Mouse (Mus musculus) heart, embryonic 12.5 days (tissue): Measurements from ENCODE around the gene Sec22b. TPM values are rescaled to one million over a fixed set of nuclear protein-coding genes. Genes with fewer than 3 reads are reported as not detected.

Source experiments
- ATAC-seq: fragments of 200-750 bp; cut with Nextera tagmentation; 2 replicates; pipeline ENCODE4 v1.8.0; 2017; ENCODE audit warnings: moderate TSS enrichment, moderate library complexity; ENCODE audit not compliant: insufficient number of reproducible peaks, low FRiP score
- H3K27ac ChIP-seq: fragments of 300-500 bp; sonication (generic); 2 replicates; pipeline ENCODE4 v1.5.1; 2016; ENCODE audit warnings: mild to moderate bottlenecking, moderate library complexity; ENCODE audit not compliant: poor library complexity, severe bottlenecking
- H3K27me3 ChIP-seq: fragments of 300-500 bp; sonication (generic); replicated peaks from 2 replicates; pipeline ENCODE4 v1.6.1; 2016; ENCODE audit warnings: mild to moderate bottlenecking, moderate library complexity
- H3K36me3 ChIP-seq: fragments of 300-500 bp; sonication (generic); 2 replicates; pipeline ENCODE4 v1.6.1; 2016; ENCODE audit warnings: mild to moderate bottlenecking, moderate library complexity
- H3K4me1 ChIP-seq: fragments of 300-500 bp; sonication (generic); replicated peaks from 2 replicates; pipeline ENCODE4 v1.6.1; 2016; ENCODE audit warnings: mild to moderate bottlenecking
- H3K4me2 ChIP-seq: fragments of 300-500 bp; sonication (generic); 2 replicates; pipeline ENCODE4 v1.6.1; 2016; ENCODE audit warnings: mild to moderate bottlenecking, moderate library complexity
- H3K4me3 ChIP-seq: fragments of 300-500 bp; sonication (generic); 2 replicates; pipeline ENCODE4 v1.5.1; 2016; ENCODE audit warnings: mild to moderate bottlenecking
- H3K9ac ChIP-seq: fragments of 300-500 bp; sonication (generic); 2 replicates; pipeline ENCODE4 v1.6.1; 2016; ENCODE audit warnings: mild to moderate bottlenecking, moderate library complexity
- H3K9me3 ChIP-seq: fragments of 300-500 bp; sonication (generic); replicated peaks from 2 replicates; pipeline ENCODE4 v1.6.1; 2016; ENCODE audit warnings: mild to moderate bottlenecking, moderate library complexity
- WGBS: fragments of 180-500 bp; shearing (Covaris S2); methylation state at CpG from one replicate; pipeline ENCODE4 v1.1.7; 2016; 5-methylcytosine and 5-hydroxymethylcytosine counted together
- polyA plus RNA-seq: library from polyadenylated mRNA; unstranded; fragments of >200 nt; fragmentation: Nextera tagmentation; extraction: Ambion mirVana; gene quantifications from 2 replicates; pipeline ENCODE4 v1.2.1, GENCODE M21; 2016

The Sec22b gene
- polyA plus RNA-seq, 1 experiment from 2014 or later = 123 TPM

- Histone ChIP-seq H3K9me3 (no peaks in the 10 kb centered on the region), H3K9ac (0 out of 2 replicates have a peak overlapping the region, but pooled peaks have one; percentile 11), H3K4me1 (peaks cover 26% of the 10 kb centered on the region), H3K4me3 (no peak overlapping the region), H3K27me3 (peaks cover 2% of the 10 kb centered on the region; the same call in 1 of the 2 replicates), H3K27ac (peak overlapping the region; percentile 88), H3K4me2 (peak overlapping the region; percentile 19), H3K36me3 (no peaks in the 10 kb centered on the region)
- no peak for ATAC-seq
- WGBS = 34% methylated on average over 4 of the region's 4 CpGs
These were observed 31.3 kb upstream of the Sec22b start for GRCm38 (mm10) chr3:97869730-97870129.

GRCm38 (mm10) chr3:97874777-97875176, 26.2 kb upstream of the Sec22b start:
- H3K9me3 ChIP-seq = no peaks in the 10 kb centered on the region
- ATAC-seq = no peak
- no peaks in the 10 kb centered on the region for H3K36me3 ChIP-seq
- no peak overlapping the region for H3K4me3 ChIP-seq
- 29% methylated on average over 5 of the region's 5 CpGs for WGBS
- H3K27me3 ChIP-seq = no peaks in the 10 kb centered on the region
- peaks cover 14% of the 10 kb centered on the region for H3K4me1 ChIP-seq
- no peak overlapping the region for H3K4me2 ChIP-seq
- no peak overlapping the region for H3K9ac ChIP-seq
- no peak overlapping the region for H3K27ac ChIP-seq

- WGBS = 51% methylated on average over 8 of the region's 8 CpGs
- ATAC-seq = no peak
- H3K9me3 ChIP-seq = no peaks in the 10 kb centered on the region
These were observed 24.7 kb upstream of the Sec22b start for GRCm38 (mm10) chr3:97876259-97876658.

GRCm38 (mm10) chr3:97879222-97879621, 21.8 kb upstream of the Sec22b start:
- Histone ChIP-seq H3K27me3 (no peaks in the 10 kb centered on the region), H3K4me3 (no peak overlapping the region), H3K9ac (no peak overlapping the region), H3K36me3 (no peaks in the 10 kb centered on the region), H3K4me2 (no peak overlapping the region), H3K9me3 (no peaks in the 10 kb centered on the region), H3K4me1 (peaks cover 14% of the 10 kb centered on the region), H3K27ac (no peak overlapping the region)
- 12% methylated on average over 5 of the region's 5 CpGs for WGBS
- ATAC-seq = no peak

More at GRCm38 (mm10) chr3:97876259-97876658, 24.7 kb upstream of the Sec22b start:
- H3K36me3 ChIP-seq = no peaks in the 10 kb centered on the region
- peaks cover 14% of the 10 kb centered on the region for H3K4me1 ChIP-seq
- H3K27ac ChIP-seq = no peak overlapping the region
- no peak overlapping the region for H3K9ac ChIP-seq
- H3K4me3 ChIP-seq = no peak overlapping the region
- H3K4me2 ChIP-seq = no peak overlapping the region
- no peaks in the 10 kb centered on the region for H3K27me3 ChIP-seq

GRCm38 (mm10) chr3:97881576-97881975, 19.4 kb upstream of the Sec22b start:
- H3K9me3 ChIP-seq = no peaks in the 10 kb centered on the region
- no peak overlapping the region for H3K9ac ChIP-seq
- H3K27ac ChIP-seq = no peak overlapping the region
- 88% methylated on average over 5 of the region's 5 CpGs for whole genome bisulfite sequencing
- H3K27me3 ChIP-seq = no peaks in the 10 kb centered on the region
- H3K4me2 ChIP-seq = no peak overlapping the region
- H3K4me1 ChIP-seq = peaks cover 3% of the 10 kb centered on the region; the same call in 1 of the 2 replicates
- H3K4me3 ChIP-seq = no peak overlapping the region
- H3K36me3 ChIP-seq = no peaks in the 10 kb centered on the region
- ATAC-seq = no peak

- no peaks in the 10 kb centered on the region for H3K9me3 ChIP-seq
- peaks cover 47% of the 10 kb centered on the region for H3K27me3 ChIP-seq
- peaks cover 10% of the 10 kb centered on the region for H3K4me1 ChIP-seq
- 59% methylated on average over 5 of the region's 5 CpGs for WGBS
- H3K36me3 ChIP-seq = no peaks in the 10 kb centered on the region
- H3K4me3 ChIP-seq = no peak overlapping the region; the same call in 1 of the 2 replicates
- H3K9ac ChIP-seq = no peak overlapping the region; the same call in 1 of the 2 replicates
- peak overlapping the region; percentile 95 for H3K4me2 ChIP-seq
- ATAC-seq = no peak
- H3K27ac ChIP-seq = no peak overlapping the region
These were observed 13.2 kb upstream of the Sec22b start for GRCm38 (mm10) chr3:97887785-97888167.

GRCm38 (mm10) chr3:97888168-97888901, 12.7 kb upstream of the Sec22b start, which contains the start of gene Pde4dip:
Gene Pde4dip, minus strand, starts transcription at chr3:97888707.
- peaks cover 47% of the 10 kb centered on the region for H3K27me3 ChIP-seq
- peak within 1 kb of the TSS; percentile 53 for H3K4me3 ChIP-seq
- H3K36me3 ChIP-seq = no peaks in the 10 kb centered on the region
- 2% methylated on average over 44 of the region's 44 CpGs for WGBS
- H3K9ac ChIP-seq = peak within 1 kb of the TSS; percentile 61
- peaks cover 10% of the 10 kb centered on the region for H3K4me1 ChIP-seq
- H3K4me2 ChIP-seq = peak within 1 kb of the TSS; percentile 95
- H3K9me3 ChIP-seq = no peaks in the 10 kb centered on the region
- ATAC-seq = 0 out of 2 replicates have a peak, but pooled peaks have one; percentile 11
- no peak within 1 kb of the TSS for H3K27ac ChIP-seq

GRCm38 (mm10) chr3:97890205-97890604, 10.8 kb upstream of the Sec22b start:
- Histone ChIP-seq H3K4me3 (no peak overlapping the region), H3K9me3 (no peaks in the 10 kb centered on the region; the same call in 1 of the 2 replicates), H3K27me3 (peaks cover 47% of the 10 kb centered on the region), H3K9ac (no peak overlapping the region), H3K27ac (no peak overlapping the region), H3K36me3 (no peaks in the 10 kb centered on the region), H3K4me1 (peaks cover 10% of the 10 kb centered on the region), H3K4me2 (no peak overlapping the region)
- WGBS = 7% methylated on average over 6 of the region's 6 CpGs
- no peak for ATAC-seq

GRCm38 (mm10) chr3:97894695-97895094, 6.3 kb upstream of the Sec22b start:
- no peaks in the 10 kb centered on the region; the same call in 1 of the 2 replicates for H3K9me3 ChIP-seq
- H3K4me1 ChIP-seq = no peaks in the 10 kb centered on the region
- WGBS = 47% methylated on average over 6 of the region's 6 CpGs
- ATAC-seq = no peak
- no peak overlapping the region for H3K4me2 ChIP-seq
- H3K9ac ChIP-seq = no peak overlapping the region
- H3K27ac ChIP-seq = no peak overlapping the region
- no peaks in the 10 kb centered on the region for H3K36me3 ChIP-seq
- peaks cover 23% of the 10 kb centered on the region for H3K27me3 ChIP-seq
- H3K4me3 ChIP-seq = no peak overlapping the region

- Histone ChIP-seq H3K27me3 (no peaks in the 10 kb centered on the region), H3K4me1 (peaks cover 14% of the 10 kb centered on the region), H3K9me3 (no peaks in the 10 kb centered on the region; the same call in 1 of the 2 replicates), H3K4me2 (no peak overlapping the region), H3K36me3 (no peaks in the 10 kb centered on the region), H3K27ac (no peak overlapping the region), H3K4me3 (no peak overlapping the region), H3K9ac (no peak overlapping the region)
- no peak for ATAC-seq
- WGBS = 55% methylated on average over 3 of the region's 3 CpGs
These were observed 2.6 kb upstream of the Sec22b start for GRCm38 (mm10) chr3:97898381-97898780.

- peak overlapping the region; percentile 10; the same call in 1 of the 2 replicates for H3K27ac ChIP-seq
These were observed 596 bp downstream of the Sec22b start for GRCm38 (mm10) chr3:97901586-97901985.

More at GRCm38 (mm10) chr3:97901586-97901985, 596 bp downstream of the Sec22b start:
- Histone ChIP-seq H3K36me3 (no peaks in the 10 kb centered on the region), H3K9ac (peak overlapping the region; percentile 88), H3K9me3 (no peaks in the 10 kb centered on the region), H3K4me2 (peak overlapping the region; percentile 92), H3K4me3 (peak overlapping the region; percentile 74), H3K4me1 (peaks cover 22% of the 10 kb centered on the region), H3K27me3 (no peaks in the 10 kb centered on the region)
- ATAC-seq = no peak
- 10% methylated on average over 5 of the region's 5 CpGs for WGBS
